Mouse (Mus musculus): ENCODE results near the gene Syne4. TPM values are rescaled to one million over a fixed set of nuclear protein-coding genes. Genes with fewer than 3 reads are reported as not detected.

Syne4 gene
- 1 to 10 TPM; 2.2 to 3.6 TPM for total RNA-seq (2023)

GRCm38 (mm10) chr7:30314721-30315155 lies at the start of gene Syne4:
TSS of gene Syne4 (plus strand) at chr7:30314807.

GRCm38 (mm10) chr7:30279951-30280669 lies 34.5 kb upstream of the Syne4 start, which contains the start of the genes Thap8 and Wdr62:
TSS of gene Thap8 (plus strand) at chr7:30280094.
TSS of gene Wdr62 (minus strand) at chr7:30280419.

GRCm38 (mm10) chr7:30291215-30292131 lies 23.1 kb upstream of the Syne4 start, which contains the start of gene Clip3:
TSS of gene Clip3 (plus strand) at chr7:30291728.

GRCm38 (mm10) chr7:30308076-30309005 lies 6.3 kb upstream of the Syne4 start, which contains the start of gene Alkbh6:
TSS of gene Alkbh6 (plus strand) at chr7:30308717.

GRCm38 (mm10) chr7:30321539-30322284 lies 7.1 kb downstream of the Syne4 start, which contains the start of gene E130208F15Rik:
TSS of gene E130208F15Rik (plus strand) at chr7:30321740.

GRCm38 (mm10) chr7:30323795-30324194 lies 9.2 kb downstream of the Syne4 start, which contains the start of gene Sdhaf1:
TSS of gene Sdhaf1 (minus strand) at chr7:30323895.

GRCm38 (mm10) chr7:30362652-30363343 lies 48.2 kb downstream of the Syne4 start, which contains the start of gene Lrfn3:
TSS of gene Lrfn3 (minus strand) at chr7:30362772.

Other genes starting within 250 kb of the Syne4 start
- gene Zfp82, start 241.9 kb upstream of the Syne4 start, total RNA-seq (2023): 1 to 10 TPM; 5.9 to 7.3 TPM
- not detected for gene Gm26920, start 224.4 kb upstream of the Syne4 start, total RNA-seq (2023)
- 10 to 100 TPM in 1 of 2 experiments, 1 to 10 TPM in 1; 7.1 to 12.0 TPM for gene Zfp566, start 224.3 kb upstream of the Syne4 start, total RNA-seq (2023)
- 10 to 100 TPM; 33.0 to 37.9 TPM for gene Zfp260, start 220.0 kb upstream of the Syne4 start, total RNA-seq (2023)
- 10 to 100 TPM; 14.4 to 18.9 TPM for gene Zfp382, start 192.9 kb upstream of the Syne4 start, total RNA-seq (2023)
- gene Zfp146, start 145.1 kb upstream of the Syne4 start, total RNA-seq (2023): 10 to 100 TPM; 50.1 to 55.0 TPM
- gene Cox7a1, start 130.7 kb upstream of the Syne4 start, total RNA-seq (2023): not detected
- gene Capns1, start 116.0 kb upstream of the Syne4 start, total RNA-seq (2023): 100 to 1,000 TPM; 183 to 185 TPM
- 10 to 100 TPM; 46.5 to 48.1 TPM for gene Polr2i, start 82.9 kb upstream of the Syne4 start, total RNA-seq (2023)
- 10 to 100 TPM; 35.6 to 44.1 TPM for gene Tbcb, start 82.5 kb upstream of the Syne4 start, total RNA-seq (2023)
- not detected for gene Ovol3, start 79.1 kb upstream of the Syne4 start, total RNA-seq (2023)
- 1 to 10 TPM; 2.1 to 2.4 TPM for gene Thap8, start 34.7 kb upstream of the Syne4 start, total RNA-seq (2023)
- gene Wdr62, start 34.4 kb upstream of the Syne4 start, total RNA-seq (2023): 1 to 10 TPM; 4.6 to 9.2 TPM
- not detected for gene Clip3, start 23.1 kb upstream of the Syne4 start, total RNA-seq (2023)
- gene Alkbh6, start 6.1 kb upstream of the Syne4 start, total RNA-seq (2023): 10 to 100 TPM; 63.1 to 67.2 TPM
- 1 to 10 TPM; 3.9 to 6.6 TPM for gene E130208F15Rik, start 6.9 kb downstream of the Syne4 start, total RNA-seq (2023)
- 10 to 100 TPM; 11.4 to 20.5 TPM for gene Sdhaf1, start 9.1 kb downstream of the Syne4 start, total RNA-seq (2023)
- not detected for gene Lrfn3, start 48.0 kb downstream of the Syne4 start, total RNA-seq (2023)
- gene Tyrobp, start 99.0 kb downstream of the Syne4 start, total RNA-seq (2023): 10 to 100 TPM; 68.2 to 78.3 TPM
- 10 to 100 TPM; 48.5 to 50.5 TPM for gene Hcst, start 105.0 kb downstream of the Syne4 start, total RNA-seq (2023)
- gene Nfkbid, start 106.9 kb downstream of the Syne4 start, total RNA-seq (2023): 100 to 1,000 TPM; 400 to 437 TPM
- gene Aplp1, start 130.7 kb downstream of the Syne4 start, total RNA-seq (2023): not detected
- gene Kirrel2, start 142.9 kb downstream of the Syne4 start, total RNA-seq (2023): not detected
- gene Nphs1, start 143.5 kb downstream of the Syne4 start, total RNA-seq (2023): not detected
- not detected for gene Prodh2, start 178.8 kb downstream of the Syne4 start, total RNA-seq (2023)
- gene Arhgap33, start 220.3 kb downstream of the Syne4 start, total RNA-seq (2023): 10 to 100 TPM; 18.6 to 20.7 TPM
- gene Hspb6, start 237.4 kb downstream of the Syne4 start, total RNA-seq (2023): 1 to 10 TPM; 3.0 to 4.3 TPM
- gene Proser3, start 237.5 kb downstream of the Syne4 start, total RNA-seq (2023): 10 to 100 TPM; 18.8 to 27.2 TPM
- 10 to 100 TPM; 42.2 to 45.2 TPM for gene Lin37, start 245.0 kb downstream of the Syne4 start, total RNA-seq (2023)
- gene U2af1l4, start 248.5 kb downstream of the Syne4 start, total RNA-seq (2023): 100 to 1,000 TPM; 107 to 109 TPM
- 10 to 100 TPM; 13.9 to 14.0 TPM for gene Gm49396, start 248.5 kb downstream of the Syne4 start, total RNA-seq (2023)
- gene Psenen, start 248.8 kb downstream of the Syne4 start, total RNA-seq (2023): 100 to 1,000 TPM; 129 to 145 TPM

All from B cell, adult 67 days (primary cell).